Mouse (Mus musculus) splenic B cell, adult 2 months (primary cell): ENCODE measurements around the gene Usp53.

Experiments
- DNase-seq: peaks from one replicate; pipeline ENCODE4 v3.0.0-alpha.2; 2011; ENCODE audit warnings: low read depth, low spot score
- H3K27me3 ChIP-seq: 2 replicates; pipeline ENCODE4 v1.6.1; 2012; ENCODE audit warnings: mild to moderate bottlenecking, low read length, moderate library complexity, mixed read lengths; ENCODE audit not compliant: control insufficient read depth, poor library complexity, insufficient read depth, severe bottlenecking
- H3K36me3 ChIP-seq: 2 replicates; pipeline ENCODE4 v1.6.1; 2012; ENCODE audit warnings: mild to moderate bottlenecking, low read length, moderate library complexity, mixed read lengths; ENCODE audit not compliant: control insufficient read depth, poor library complexity, insufficient read depth, severe bottlenecking

The Usp53 gene

DNA sequence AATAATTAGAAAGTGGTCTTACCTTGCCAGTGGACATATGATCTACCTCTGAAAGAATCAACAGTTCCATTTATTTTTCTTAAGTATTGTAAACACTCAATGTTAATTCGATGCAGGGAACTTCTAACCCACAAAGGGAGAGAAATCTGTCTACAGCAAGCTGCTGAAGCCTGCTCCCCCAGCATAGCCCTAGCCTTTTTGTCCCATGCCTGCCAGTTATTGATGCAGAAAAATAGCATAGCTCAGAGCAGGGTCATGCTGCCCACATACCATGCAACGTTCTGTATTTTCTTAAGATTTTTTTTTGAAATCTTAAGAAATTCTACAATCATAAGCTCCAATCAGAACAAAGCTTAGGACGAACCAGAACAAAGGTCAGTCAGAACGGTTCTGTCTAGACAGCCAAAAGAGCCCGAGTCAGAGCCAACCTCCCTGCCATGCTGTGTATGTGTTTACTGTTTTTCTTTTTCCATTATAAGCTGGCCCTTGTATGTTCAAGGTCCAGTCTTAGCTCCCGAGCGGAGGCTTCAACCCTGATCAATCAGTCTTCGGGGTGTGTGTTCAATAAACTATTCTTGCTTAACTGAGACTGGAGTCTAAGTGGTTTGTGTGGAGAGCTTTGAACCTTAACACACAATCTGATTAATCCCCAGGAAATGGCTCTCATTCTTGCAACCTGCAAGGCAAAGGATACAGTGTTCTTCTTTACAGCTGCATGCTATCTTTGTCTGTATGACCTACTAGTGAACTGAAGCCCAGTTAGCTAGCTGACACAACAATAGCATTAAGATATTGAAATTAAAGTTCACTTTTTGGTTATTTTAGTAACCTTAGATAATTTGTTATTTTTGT lies 62.4 kb downstream of the Usp53 start:
- DNase-seq, result no peak
- no peaks in the 10 kb centered on the region for H3K27me3 ChIP-seq
- H3K36me3 ChIP-seq, result no peaks in the 10 kb centered on the region

DNA sequence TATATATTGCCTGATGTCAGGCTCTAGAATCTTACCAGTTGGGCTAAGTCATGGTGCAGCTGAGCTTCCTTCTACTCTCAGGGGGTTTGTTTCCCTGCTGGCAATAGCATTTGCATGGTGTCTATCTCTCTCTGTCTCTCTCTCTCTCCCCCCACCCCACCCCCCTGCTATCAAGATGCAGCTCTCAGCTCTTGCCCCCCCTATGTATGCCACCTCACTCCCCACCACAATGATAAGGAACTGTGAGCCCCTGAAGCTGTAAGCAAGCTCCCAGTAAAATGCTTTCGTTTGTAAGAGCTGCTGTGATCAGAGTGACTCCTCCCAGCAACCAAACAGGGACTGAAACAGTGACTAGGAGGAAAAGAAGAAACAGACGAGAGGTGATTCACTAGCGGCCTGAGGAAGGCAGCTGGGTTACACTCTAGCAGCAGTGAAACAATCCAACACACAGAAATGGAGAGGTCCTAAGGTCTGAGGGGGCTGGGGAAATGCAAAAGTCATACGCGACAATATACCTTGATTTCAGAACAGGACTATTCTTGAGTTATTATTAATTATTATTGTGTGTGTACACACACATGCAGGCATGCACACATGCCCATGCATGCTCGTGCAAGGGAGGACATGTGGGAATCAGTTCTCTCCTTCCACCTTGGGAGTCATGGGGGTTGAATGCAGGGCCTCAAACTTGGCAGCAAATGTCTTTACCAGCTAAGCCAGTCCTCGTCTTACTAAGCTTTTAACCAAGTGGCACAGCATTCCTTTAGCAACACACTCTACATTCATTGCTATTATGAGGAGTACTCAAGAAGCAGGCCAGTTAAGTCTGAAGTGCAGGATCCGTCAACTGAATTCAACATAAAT lies 63.5 kb downstream of the Usp53 start:
- no peaks in the 10 kb centered on the region for H3K36me3 ChIP-seq
- H3K27me3 ChIP-seq, result no peaks in the 10 kb centered on the region
- no peak for DNase-seq

DNA sequence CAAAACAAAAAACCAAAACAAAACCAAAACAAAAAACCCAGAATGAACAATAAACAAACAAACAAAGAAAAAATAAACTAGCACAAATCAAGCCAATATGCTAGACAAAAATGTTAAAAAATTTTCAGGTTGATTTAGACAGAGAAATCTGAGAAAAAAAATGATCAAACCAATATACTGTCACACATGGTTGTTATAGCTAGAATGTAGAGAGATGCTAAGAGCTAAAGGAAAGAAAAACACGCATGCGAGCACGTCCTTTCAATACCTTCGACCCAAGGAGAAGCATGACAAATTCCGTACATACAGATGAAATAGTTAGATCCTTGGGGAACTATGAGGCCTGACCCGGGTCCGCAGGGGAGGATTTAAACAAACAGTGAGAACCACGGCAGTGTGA lies 65.0 kb downstream of the Usp53 start, which contains the start of gene Gm10959:
Gene Gm10959 (minus strand): TSS at position 101 of the 400 bp plus-strand sequence.
- DNase-seq, result no peak
- Histone ChIP-seq H3K36me3 (no peaks in the 10 kb centered on the region), H3K27me3 (no peaks in the 10 kb centered on the region)

DNA sequence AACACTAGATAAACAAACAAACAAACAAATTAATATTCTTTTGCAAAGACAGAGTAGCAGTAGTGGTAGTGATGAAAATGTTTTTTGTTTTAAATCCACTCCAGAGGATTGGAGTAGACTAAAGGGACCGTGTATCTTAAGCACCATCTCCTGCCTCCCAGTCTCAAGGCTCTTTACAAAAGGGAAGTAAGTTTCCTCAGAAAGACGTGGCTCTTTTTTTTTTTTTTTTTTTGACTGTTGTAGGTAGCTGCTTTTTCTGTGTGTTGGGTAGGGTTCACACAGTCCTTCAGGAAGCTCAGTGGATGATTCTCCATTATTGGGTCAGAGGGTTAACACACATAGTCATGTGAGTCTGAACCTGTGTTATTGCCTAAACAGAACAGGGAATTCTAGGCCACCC lies 65.6 kb downstream of the Usp53 start:
- DNase-seq, result no peak
- no peaks in the 10 kb centered on the region for H3K27me3 ChIP-seq
- no peaks in the 10 kb centered on the region for H3K36me3 ChIP-seq

DNA sequence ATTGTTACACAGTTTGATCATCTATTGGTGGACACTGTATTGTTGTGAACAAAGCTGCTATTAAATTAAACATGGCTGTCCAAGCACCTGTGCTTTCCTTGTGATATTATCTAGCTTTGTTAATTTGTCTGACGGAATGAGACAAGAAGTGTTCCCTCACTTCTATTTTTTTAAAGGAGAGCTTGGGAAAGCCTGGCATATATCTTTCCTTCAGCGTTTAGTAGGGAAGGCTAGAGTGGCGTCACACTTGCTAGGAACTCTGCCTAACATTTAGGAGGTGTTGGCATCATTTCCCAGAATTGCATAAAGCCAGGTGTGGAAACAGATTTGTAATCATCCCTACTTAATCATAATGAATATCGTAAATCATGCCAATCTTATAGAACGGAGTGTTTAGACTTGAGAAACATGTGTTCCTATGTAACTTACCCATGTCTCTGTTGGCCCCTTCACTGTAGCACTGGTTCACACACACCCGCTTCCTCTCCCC lies 68.1 kb downstream of the Usp53 start:
- no peaks in the 10 kb centered on the region for H3K27me3 ChIP-seq
- DNase-seq, result no peak
- H3K36me3 ChIP-seq, result no peaks in the 10 kb centered on the region

DNA sequence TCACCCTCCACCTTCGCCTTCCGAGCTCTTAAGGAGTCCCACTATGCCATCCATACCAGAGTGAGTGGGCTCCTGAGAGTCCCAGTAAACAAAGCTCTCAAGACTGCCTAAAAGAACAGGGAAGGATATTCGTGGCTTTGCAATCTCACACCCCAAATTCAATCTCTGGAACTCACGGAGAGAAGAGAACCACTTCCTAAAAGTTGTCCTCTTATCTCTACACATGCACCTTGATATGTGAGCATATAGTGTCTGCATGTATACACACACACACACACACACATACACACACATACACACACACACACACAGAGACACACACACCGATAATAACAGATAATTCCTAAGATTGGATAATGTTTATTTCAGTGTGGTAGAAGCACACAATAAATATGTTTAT lies 68.8 kb downstream of the Usp53 start:
- Histone ChIP-seq H3K27me3 (no peaks in the 10 kb centered on the region), H3K36me3 (no peaks in the 10 kb centered on the region)
- no peak for DNase-seq

DNA sequence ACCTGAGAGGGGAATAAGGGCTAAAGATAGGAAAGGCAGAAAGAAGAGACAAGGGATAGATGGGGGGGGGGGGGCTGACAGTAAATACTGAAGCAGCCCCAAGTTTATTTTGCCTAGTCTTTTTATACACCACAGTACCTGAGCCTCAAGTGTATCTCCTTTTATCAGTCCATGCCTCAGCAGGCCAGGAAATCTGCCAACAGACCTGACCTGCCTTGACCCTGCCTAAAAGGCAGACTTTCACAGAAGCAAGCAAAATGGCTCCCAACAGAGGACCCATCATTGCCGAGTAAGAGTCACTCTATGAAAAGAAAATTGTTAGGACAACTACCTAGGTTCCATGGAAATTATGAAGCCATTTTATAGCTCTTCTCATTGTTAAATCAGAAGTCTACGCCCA lies 76.5 kb downstream of the Usp53 start:
- DNase-seq, result no peak
- H3K27me3 ChIP-seq, result no peaks in the 10 kb centered on the region
- H3K36me3 ChIP-seq, result no peaks in the 10 kb centered on the region

DNA sequence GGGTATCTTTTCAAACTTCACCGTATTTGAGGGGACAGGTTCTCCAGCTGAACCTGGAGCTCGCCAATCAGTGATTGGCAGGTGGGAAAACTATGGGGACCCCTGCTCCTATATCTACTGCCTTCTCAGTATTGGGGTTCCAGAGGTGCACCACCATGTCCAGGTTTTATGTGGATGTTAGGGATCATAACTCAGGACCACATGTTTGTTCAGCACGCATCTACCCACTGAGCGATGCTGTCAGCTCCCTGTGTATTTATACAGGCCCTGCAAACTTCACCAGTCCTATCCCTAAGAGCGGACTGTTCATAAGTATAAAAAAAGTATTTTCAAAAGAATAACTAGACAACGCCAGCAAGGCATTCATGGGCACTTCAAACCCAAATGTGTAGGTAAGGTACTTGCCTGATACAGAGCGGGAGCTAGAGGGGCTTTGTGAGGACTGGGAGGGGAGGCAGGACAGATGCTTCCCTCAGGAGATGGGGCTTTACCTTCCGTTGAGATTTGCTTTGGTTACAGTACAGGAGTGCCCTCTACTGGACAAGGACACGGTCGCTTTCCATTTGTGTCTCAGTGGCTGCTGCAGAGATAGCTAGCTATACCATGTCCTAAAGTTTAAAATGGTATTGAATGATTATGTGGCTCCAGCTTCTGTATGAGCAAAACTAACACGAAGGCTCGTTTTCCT lies 80.4 kb downstream of the Usp53 start:
- DNase-seq, result peak; percentile 59
- Histone ChIP-seq H3K27me3 (no peaks in the 10 kb centered on the region), H3K36me3 (no peaks in the 10 kb centered on the region)

DNA sequence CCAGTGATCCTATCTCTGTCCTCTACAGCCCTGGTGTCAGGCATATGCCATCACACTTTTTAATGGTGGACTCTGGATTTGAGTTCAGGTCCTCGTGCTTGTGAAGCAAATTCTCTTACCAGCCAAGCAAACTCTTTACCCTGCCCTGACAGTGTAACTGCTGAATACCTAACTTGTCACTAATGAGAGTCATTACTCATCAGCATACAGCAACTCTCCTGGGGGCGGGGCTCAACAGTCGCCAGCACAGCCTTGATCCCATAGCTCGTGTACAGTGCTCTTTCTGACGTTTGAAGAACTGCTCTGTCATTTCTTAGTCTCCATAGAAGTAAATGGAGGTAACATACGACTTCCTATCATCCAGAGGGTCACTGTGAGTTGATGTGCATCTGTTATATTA lies 86.1 kb downstream of the Usp53 start:
- DNase-seq, result no peak
- Histone ChIP-seq H3K36me3 (no peaks in the 10 kb centered on the region), H3K27me3 (no peaks in the 10 kb centered on the region)

DNA sequence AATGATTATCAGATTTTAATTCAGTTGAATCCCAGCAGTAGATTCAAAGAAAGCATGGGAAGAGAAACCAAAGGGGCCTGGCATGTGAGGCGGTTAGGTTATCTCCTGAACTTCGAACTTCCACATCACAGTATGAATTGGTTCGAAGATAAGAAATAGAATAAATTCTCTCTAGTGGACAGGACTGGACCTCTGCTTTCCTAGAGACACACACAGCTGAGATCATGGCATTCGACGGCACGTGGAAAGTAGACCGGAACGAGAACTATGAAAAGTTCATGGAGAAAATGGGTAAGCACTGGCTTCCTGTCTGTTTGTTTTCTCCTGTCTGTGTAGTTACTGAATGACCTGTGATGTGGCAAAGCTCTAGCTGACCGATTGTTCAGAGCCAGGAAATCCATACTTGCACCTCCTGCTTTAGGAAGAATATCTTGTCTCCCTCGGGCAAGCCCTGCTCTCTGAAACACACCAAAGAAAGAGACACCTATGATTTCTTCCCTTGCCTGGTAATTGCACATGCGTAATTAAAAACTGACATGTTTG lies 89.0 kb downstream of the Usp53 start:
- Histone ChIP-seq H3K36me3 (no peaks in the 10 kb centered on the region), H3K27me3 (no peaks in the 10 kb centered on the region)
- no peak for DNase-seq

DNA sequence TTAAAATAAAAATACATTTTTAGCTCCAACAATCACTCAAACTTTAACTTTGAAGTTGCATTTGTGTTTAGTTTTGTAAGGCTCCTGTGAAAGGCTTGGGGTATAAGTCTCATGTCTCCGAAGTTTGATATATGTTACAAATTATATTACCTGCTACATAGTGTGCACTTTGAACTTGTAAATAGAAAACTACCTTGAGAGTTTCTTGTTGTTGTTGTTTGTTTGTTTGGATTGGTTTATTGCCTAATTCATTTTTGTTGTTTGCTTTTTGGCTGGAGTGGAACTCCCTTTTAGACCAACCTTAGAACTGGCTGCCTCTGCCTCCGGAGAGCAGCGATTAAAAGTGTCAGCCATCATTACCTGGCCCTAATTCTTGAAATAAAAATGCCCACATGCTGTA lies 89.5 kb downstream of the Usp53 start, which contains the start of gene Fabp2:
Gene Fabp2 (plus strand): TSS at position 301 of the 400 bp plus-strand sequence.
- no peaks in the 10 kb centered on the region for H3K36me3 ChIP-seq
- no peaks in the 10 kb centered on the region for H3K27me3 ChIP-seq
- DNase-seq, result no peak

DNA sequence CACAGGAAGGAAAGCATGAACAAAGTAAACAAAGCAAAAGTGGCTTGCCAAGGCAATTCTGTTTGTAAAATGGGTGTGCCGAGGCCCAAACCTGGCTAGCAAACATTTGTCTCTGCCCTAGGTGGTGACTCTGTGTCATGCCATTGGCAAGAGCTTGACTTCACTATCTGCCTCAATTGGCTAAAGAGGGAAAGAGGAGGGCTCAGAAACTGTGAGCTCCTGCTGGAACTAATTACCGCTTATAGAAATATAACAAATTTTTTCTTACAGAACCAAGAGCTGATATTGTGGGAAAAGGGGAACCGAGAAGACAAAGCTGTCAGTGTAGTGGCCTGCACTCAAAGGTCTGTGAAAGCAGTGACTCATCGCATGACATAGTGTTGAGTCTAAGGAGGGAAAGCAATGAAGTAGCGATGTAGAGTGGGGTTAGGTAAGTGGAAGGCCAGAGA lies 95.9 kb downstream of the Usp53 start:
- H3K27me3 ChIP-seq, result no peaks in the 10 kb centered on the region
- DNase-seq, result peak; percentile 5
- no peaks in the 10 kb centered on the region for H3K36me3 ChIP-seq

DNA sequence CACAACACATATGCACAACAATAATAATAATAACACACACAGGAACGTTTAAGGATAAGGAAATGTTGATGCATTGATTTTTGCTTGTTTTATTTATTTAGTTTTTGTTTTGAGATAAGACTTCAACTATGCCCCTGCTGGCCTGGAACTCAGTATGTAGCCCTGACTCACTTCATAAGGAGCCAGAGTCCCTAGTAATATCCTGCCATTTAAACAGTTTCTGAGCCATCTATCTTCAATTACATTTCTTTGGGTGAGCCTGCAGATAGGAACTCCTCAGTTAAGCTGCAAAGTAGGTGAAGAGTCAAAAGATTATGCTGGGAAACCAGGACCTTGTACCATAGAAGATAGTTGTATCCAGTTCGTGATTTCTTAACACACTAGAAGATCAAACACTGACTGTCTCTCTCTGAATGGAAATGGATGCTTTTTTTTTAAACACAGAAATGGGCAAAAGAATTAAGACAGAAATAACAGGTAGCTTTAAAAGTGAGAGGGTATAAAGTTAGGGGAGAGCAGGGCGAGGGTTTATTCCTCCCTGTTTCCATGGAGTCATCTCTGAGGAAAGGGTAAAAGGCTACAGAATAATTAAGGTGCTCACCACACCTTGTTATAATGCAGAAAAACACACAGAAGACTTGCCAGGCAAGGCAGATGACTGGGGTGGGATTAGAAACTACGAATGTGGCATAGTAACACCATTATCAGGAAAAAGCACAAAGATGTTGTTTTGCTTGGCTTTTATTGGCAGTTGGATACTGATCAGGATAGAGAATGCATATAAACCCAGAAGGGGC lies 96.6 kb downstream of the Usp53 start:
- Histone ChIP-seq H3K27me3 (no peaks in the 10 kb centered on the region), H3K36me3 (no peaks in the 10 kb centered on the region)
- no peak for DNase-seq
